Mouse (Mus musculus): ENCODE data around the gene Brd2. TPM values are rescaled to one million over a fixed set of nuclear protein-coding genes. Genes with fewer than 3 reads are reported as not detected.

Brd2 gene
- polyA plus RNA-seq, 1 experiment from 2014 or later = 141 TPM

DNA sequence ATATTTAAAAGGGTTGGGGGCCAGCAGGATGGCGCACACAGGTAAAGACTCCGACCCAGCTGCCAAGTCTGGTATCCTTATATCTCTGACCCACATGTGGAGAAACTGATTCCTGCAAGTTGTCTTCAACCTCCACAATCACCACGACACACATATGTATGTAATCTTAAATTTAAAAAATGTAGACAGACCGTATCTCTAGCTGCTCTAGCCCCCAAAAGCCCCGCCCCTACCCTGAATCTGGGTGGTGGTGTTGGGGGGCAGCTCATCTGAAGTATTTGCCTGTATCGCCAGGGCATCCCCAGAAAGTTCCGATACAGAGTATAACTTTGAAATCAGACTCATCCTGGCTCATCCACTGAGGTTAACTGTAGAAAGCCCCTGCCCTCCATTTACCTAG is 15.9 kb downstream of the Brd2 start:
- H3K36me3 ChIP-seq (replicated peaks) = peaks cover 35% of the 10 kb centered on the region
- H3K27ac ChIP-seq (replicated peaks) = no peak overlapping the region
- no peaks in the 10 kb centered on the region for H3K27me3 ChIP-seq (replicated peaks; ENCODE audit: low read depth, poor library complexity, severe bottlenecking)
- DNase-seq (ENCODE audit: low spot score) = no peak
- 87% methylated on average over 7 of the region's 7 CpGs for WGBS
- peaks cover 11% of the 10 kb centered on the region; the same call in 1 of the 2 replicates for H3K4me1 ChIP-seq
- H3K9me3 ChIP-seq = no peaks in the 10 kb centered on the region
- H3K4me3 ChIP-seq = no peak overlapping the region

GRCm38 (mm10) chr17:34104804-34105203 is 17.6 kb downstream of the Brd2 start:
- H3K4me1 ChIP-seq = peaks cover 3% of the 10 kb centered on the region; the same call in 1 of the 2 replicates
- no peaks in the 10 kb centered on the region for H3K9me3 ChIP-seq
- H3K27me3 ChIP-seq (replicated peaks; ENCODE audit: low read depth, poor library complexity, severe bottlenecking) = peaks cover 8% of the 10 kb centered on the region; the same call in 1 of the 2 replicates
- peaks cover 17% of the 10 kb centered on the region for H3K36me3 ChIP-seq (replicated peaks)
- 88% methylated on average over 9 of the region's 9 CpGs for WGBS
- H3K4me3 ChIP-seq = no peak overlapping the region
- DNase-seq (ENCODE audit: low spot score) = no peak
- no peak overlapping the region for H3K27ac ChIP-seq (replicated peaks)

DNA sequence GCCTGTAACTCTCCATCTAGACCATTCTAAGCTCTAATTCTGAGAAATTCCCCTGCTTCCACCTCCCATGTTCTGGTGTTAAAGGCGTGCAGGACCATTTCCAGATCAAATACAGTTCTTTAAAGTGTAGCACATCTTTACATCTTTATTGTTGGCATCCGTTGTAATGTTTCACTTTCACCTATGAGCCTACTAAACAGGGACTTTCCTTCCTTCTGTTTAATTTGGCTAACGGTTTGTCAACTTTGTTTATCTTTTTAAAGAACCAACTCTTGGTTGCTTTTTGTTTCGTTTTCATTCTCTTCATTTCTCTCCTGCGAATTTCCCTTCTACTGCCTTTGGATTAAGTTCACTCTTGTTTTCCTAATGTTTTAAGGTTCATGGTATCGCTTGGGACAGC is 19.6 kb downstream of the Brd2 start:
- H3K9me3 ChIP-seq = no peaks in the 10 kb centered on the region
- WGBS = 79% methylated on average over 6 of the region's 6 CpGs
- H3K4me3 ChIP-seq = no peak overlapping the region
- no peak for DNase-seq (ENCODE audit: low spot score)
- H3K36me3 ChIP-seq (replicated peaks) = 0 out of 2 replicates have a peak, but pooled peaks cover 4% of the 10 kb centered on the region
- peaks cover 8% of the 10 kb centered on the region; the same call in 1 of the 2 replicates for H3K27me3 ChIP-seq (replicated peaks; ENCODE audit: low read depth, poor library complexity, severe bottlenecking)
- peaks cover 3% of the 10 kb centered on the region; the same call in 1 of the 2 replicates for H3K4me1 ChIP-seq
- H3K27ac ChIP-seq (replicated peaks) = no peak overlapping the region

DNA sequence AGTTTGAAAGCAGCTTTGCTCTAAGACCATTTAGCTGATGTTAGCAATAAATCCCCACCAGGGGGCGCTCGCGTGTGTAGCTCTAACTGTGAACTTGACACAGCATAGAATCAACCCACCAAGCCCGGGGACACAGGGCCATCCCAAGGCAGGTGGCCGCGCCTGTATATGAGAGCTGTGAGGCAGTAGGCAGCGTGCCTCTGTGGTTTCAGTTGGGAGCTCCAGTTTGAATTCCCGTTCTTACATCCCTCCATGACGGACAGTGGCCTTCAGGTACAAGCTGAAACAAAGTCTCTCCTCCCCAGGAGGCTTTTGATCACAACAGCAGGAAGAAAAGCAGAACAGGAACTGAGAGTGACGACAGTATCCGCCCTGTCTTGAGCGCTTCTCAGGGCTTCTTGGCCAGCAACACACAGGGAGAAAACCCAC is 20.8 kb downstream of the Brd2 start:
- peak overlapping the region; percentile 31; the same call in 1 of the 2 replicates for H3K4me3 ChIP-seq

GRCm38 (mm10) chr17:34101185-34101584 is 21.2 kb downstream of the Brd2 start:
- H3K27ac ChIP-seq (replicated peaks) = no peak overlapping the region
- 35% methylated on average over 5 of the region's 5 CpGs for WGBS
- peaks cover 8% of the 10 kb centered on the region; the same call in 1 of the 2 replicates for H3K27me3 ChIP-seq (replicated peaks; ENCODE audit: low read depth, poor library complexity, severe bottlenecking)
- no peaks in the 10 kb centered on the region for H3K36me3 ChIP-seq (replicated peaks)
- no peaks in the 10 kb centered on the region for H3K9me3 ChIP-seq
- H3K4me3 ChIP-seq = no peak overlapping the region
- H3K4me1 ChIP-seq = peaks cover 3% of the 10 kb centered on the region; the same call in 1 of the 2 replicates
- DNase-seq (ENCODE audit: low spot score) = no peak

More for the DNA sequence above, 20.8 kb downstream of the Brd2 start:
- peaks cover 3% of the 10 kb centered on the region; the same call in 1 of the 2 replicates for H3K4me1 ChIP-seq
- no peak overlapping the region for H3K27ac ChIP-seq (replicated peaks)
- peaks cover 8% of the 10 kb centered on the region; the same call in 1 of the 2 replicates for H3K27me3 ChIP-seq (replicated peaks; ENCODE audit: low read depth, poor library complexity, severe bottlenecking)
- DNase-seq (ENCODE audit: low spot score) = peak; percentile 93
- WGBS = 10% methylated on average over 12 of the region's 12 CpGs
- no peaks in the 10 kb centered on the region for H3K36me3 ChIP-seq (replicated peaks)
- H3K9me3 ChIP-seq = no peaks in the 10 kb centered on the region

- Histone ChIP-seq H3K4me1 (peaks cover 3% of the 10 kb centered on the region; the same call in 1 of the 2 replicates), H3K27ac (replicated peaks) (no peak overlapping the region), H3K9me3 (peaks cover 4% of the 10 kb centered on the region; the same call in 1 of the 2 replicates), H3K27me3 (replicated peaks; ENCODE audit: low read depth, poor library complexity, severe bottlenecking) (peaks cover 8% of the 10 kb centered on the region; the same call in 1 of the 2 replicates), H3K36me3 (replicated peaks) (no peaks in the 10 kb centered on the region), H3K4me3 (no peak overlapping the region)
- DNase-seq (ENCODE audit: low spot score) = no peak
- 72% methylated on average over 5 of the region's 5 CpGs for WGBS
These were observed 22.9 kb downstream of the Brd2 start for GRCm38 (mm10) chr17:34099531-34099930.

- H3K27me3 ChIP-seq (replicated peaks; ENCODE audit: low read depth, poor library complexity, severe bottlenecking) = peaks cover 8% of the 10 kb centered on the region; the same call in 1 of the 2 replicates
- peaks cover 6% of the 10 kb centered on the region; the same call in 1 of the 2 replicates for H3K9me3 ChIP-seq
- peaks cover 4% of the 10 kb centered on the region for H3K4me1 ChIP-seq
- DNase-seq (ENCODE audit: low spot score) = no peak
- H3K4me3 ChIP-seq = no peak overlapping the region
- no peaks in the 10 kb centered on the region for H3K36me3 ChIP-seq (replicated peaks)
- H3K27ac ChIP-seq (replicated peaks) = no peak overlapping the region
- WGBS = 63% methylated on average over 10 of the region's 10 CpGs
These were observed 23.5 kb downstream of the Brd2 start for GRCm38 (mm10) chr17:34098709-34099479.

- no peak for DNase-seq (ENCODE audit: low spot score)
- H3K36me3 ChIP-seq (replicated peaks) = no peaks in the 10 kb centered on the region
- 71% methylated on average over 5 of the region's 5 CpGs for WGBS
These were observed 25.2 kb downstream of the Brd2 start for GRCm38 (mm10) chr17:34097272-34097671.

DNA sequence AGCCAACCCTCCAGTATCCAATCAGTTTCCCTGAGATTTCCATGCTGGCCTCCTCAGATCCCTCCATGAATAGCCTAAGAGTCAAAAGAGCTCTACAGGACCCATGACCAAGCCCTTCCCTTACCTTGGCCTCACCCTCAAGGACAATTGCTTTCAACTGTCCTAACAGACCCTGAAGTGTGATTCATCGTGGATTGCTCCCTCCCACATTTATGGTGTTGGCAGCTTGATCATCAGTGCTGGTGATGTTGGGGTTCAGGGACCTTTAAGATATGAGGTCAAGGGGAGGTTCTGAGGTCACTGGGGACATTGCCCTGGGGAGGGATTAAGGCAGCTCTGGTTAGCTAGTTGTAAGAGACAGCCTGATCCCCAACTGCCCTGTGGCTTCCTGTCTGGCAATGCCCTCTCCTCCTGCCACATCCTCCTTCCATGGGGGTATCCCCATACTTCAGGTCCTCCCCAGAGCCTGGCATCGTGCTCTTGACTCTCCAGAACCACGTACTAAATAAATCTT is 25.9 kb downstream of the Brd2 start:
- H3K36me3 ChIP-seq (replicated peaks) = no peaks in the 10 kb centered on the region
- no peak for DNase-seq (ENCODE audit: low spot score)
- peaks cover 19% of the 10 kb centered on the region for H3K4me1 ChIP-seq
- no peak overlapping the region for H3K27ac ChIP-seq (replicated peaks)
- 77% methylated on average over 3 of the region's 3 CpGs for WGBS
- peaks cover 6% of the 10 kb centered on the region; the same call in 1 of the 2 replicates for H3K9me3 ChIP-seq
- peaks cover 8% of the 10 kb centered on the region; the same call in 1 of the 2 replicates for H3K27me3 ChIP-seq (replicated peaks; ENCODE audit: low read depth, poor library complexity, severe bottlenecking)
- H3K4me3 ChIP-seq = no peak overlapping the region

More at GRCm38 (mm10) chr17:34097272-34097671, 25.2 kb downstream of the Brd2 start:
- H3K9me3 ChIP-seq = peaks cover 6% of the 10 kb centered on the region; the same call in 1 of the 2 replicates
- no peak overlapping the region for H3K4me3 ChIP-seq
- peaks cover 18% of the 10 kb centered on the region for H3K4me1 ChIP-seq
- peaks cover 8% of the 10 kb centered on the region; the same call in 1 of the 2 replicates for H3K27me3 ChIP-seq (replicated peaks; ENCODE audit: low read depth, poor library complexity, severe bottlenecking)
- H3K27ac ChIP-seq (replicated peaks) = no peak overlapping the region

- Histone ChIP-seq H3K4me3 (no peak overlapping the region), H3K27me3 (replicated peaks; ENCODE audit: low read depth, poor library complexity, severe bottlenecking) (no peaks in the 10 kb centered on the region; the same call in 1 of the 2 replicates), H3K9me3 (peaks cover 6% of the 10 kb centered on the region; the same call in 1 of the 2 replicates), H3K36me3 (replicated peaks) (no peaks in the 10 kb centered on the region), H3K4me1 (peaks cover 18% of the 10 kb centered on the region), H3K27ac (replicated peaks) (no peak overlapping the region)
- no peak for DNase-seq (ENCODE audit: low spot score)
- 84% methylated on average over 27 of the region's 27 CpGs for WGBS
These were observed 28.0 kb downstream of the Brd2 start for GRCm38 (mm10) chr17:34094283-34095035.

DNA sequence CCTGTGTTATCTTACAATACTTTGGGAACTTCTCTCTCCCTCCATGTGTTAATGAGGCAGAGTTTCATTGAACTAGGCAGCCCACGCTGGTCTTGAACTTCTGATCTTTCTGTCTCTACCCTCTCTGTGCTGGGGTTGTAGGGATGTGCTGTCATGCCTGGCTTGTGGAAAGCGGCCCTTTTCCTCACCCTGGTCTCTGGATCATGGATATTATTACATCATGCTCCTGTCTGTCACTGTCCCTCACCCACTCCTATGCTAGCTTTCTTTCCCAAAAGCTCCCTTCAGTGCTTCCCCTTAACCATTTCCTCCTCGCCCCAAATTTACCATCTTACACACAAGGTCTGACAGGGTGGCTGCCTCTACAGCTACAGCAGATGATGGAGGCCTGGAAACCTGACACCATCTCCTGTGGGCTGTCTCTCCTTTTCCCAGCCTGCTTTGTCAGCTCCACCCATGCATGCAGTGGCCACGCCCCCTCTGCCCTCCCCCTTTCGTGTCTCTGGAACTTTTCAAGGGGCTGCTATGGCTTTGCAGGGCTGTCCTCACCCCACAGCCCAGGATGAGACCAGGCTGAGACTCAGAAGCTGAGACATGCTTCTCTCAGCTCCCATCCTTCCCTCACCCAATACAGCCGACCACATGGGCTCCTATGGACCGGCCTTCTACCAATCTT is 29.1 kb downstream of the Brd2 start:
- Histone ChIP-seq H3K4me1 (peaks cover 18% of the 10 kb centered on the region), H3K9me3 (peaks cover 6% of the 10 kb centered on the region; the same call in 1 of the 2 replicates), H3K27ac (replicated peaks) (no peak overlapping the region), H3K36me3 (replicated peaks) (no peaks in the 10 kb centered on the region), H3K4me3 (peak overlapping the region; percentile 25; the same call in 1 of the 2 replicates), H3K27me3 (replicated peaks; ENCODE audit: low read depth, poor library complexity, severe bottlenecking) (no peaks in the 10 kb centered on the region; the same call in 1 of the 2 replicates)
- DNase-seq (ENCODE audit: low spot score) = peak; percentile 86
- 42% methylated on average over 7 of the region's 7 CpGs for WGBS
